Mouse (Mus musculus) fat pad, adult 2 months (tissue): ENCODE measurements around the gene Fam90a1a.
A peak's percentile ranks its signal among the peaks of the same experiment; 100 is the strongest.
"Not testable (repeated sequence)": the region's sequence is repeated elsewhere in the genome, so short reads cannot be mapped to it uniquely, and the experiment has no call there.

Experiments used
- DNase-seq: peaks from one replicate; pipeline ENCODE4 v3.0.0-alpha.2; 2011; ENCODE audit warnings: low read depth, low spot score; ENCODE audit errors: extremely low read depth

Gene Fam90a1a

DNA sequence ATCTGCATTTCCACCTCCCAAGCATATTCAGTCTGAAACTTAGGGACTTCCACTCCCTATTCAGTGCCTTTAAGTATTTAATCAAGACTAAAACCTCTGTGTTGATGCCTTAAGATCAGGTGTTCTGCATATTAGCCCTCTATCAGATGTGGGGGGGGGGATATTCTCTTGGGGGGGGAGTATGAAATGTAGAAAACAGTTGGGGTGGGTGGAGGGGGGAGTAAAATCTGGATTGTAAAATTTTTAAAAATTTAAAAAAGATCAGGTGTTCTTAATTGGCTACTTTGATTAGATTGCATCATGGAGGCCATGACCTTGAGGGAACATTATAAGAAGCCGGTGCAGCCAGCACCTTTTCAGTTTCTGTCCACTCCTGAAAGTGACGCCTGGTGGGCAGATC lies at the start of gene Fam90a1a:
Fam90a1a (plus strand) TSS at position 301 of the 400 bp plus-strand sequence.
- no peak for DNase-seq

- DNase-seq, result no peak
Observed at GRCm38 (mm10) chr8:21911931-21912330, 46.6 kb upstream of the Fam90a1a start.

- DNase-seq, result no peak
Observed at GRCm38 (mm10) chr8:21912554-21912953, 46.0 kb upstream of the Fam90a1a start.

DNA sequence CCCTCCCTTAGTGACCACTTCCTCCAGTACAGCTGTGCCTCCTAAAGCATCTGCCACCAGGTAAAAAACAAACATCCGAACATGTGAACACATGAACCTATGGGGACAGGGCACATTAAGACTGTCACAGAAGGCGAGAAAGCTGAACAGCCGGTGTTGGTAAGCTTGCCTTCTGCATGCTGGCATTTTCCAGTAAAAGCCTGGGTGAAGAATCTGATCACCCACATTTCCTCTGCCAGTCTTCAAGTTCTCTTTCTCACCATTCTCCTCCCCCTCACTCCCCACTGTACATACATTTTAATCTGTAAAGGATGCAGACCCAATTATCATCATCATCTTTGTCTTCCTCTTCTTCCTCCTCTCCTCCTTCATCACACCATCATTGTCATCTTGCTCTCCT lies 42.9 kb upstream of the Fam90a1a start:
- DNase-seq, result no peak

GRCm38 (mm10) chr8:21930754-21931153 lies 27.8 kb upstream of the Fam90a1a start:
- DNase-seq, result not testable (repeated sequence)

GRCm38 (mm10) chr8:21932610-21933009 lies 25.9 kb upstream of the Fam90a1a start, which contains the start of gene Defb15:
TSS of gene Defb15 (minus strand) at chr8:21932710.
- DNase-seq, result no peak

GRCm38 (mm10) chr8:21938052-21938451 lies 20.5 kb upstream of the Fam90a1a start, which contains the start of gene Defb35:
TSS of gene Defb35 (plus strand) at chr8:21938352.
- DNase-seq, result not testable (repeated sequence)

DNA sequence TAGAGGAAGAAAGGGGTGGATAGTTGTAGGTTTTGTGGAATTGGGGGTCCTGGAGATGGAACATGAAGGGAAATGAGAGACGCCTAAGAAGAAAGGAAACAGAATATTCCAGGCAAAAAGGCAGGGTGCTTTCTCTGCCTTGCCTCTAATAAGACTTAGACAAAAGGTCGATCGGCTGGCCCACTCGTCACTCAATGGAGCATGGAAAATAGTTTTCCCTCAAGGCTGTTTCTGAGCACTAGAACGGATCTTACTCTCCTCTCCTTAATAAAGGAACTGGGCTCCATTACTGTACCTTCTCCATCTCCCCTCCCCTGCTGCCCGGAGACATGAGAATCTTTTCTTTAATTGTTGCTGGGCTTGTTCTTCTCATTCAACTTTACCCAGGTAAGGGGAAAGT lies 12.1 kb upstream of the Fam90a1a start, which contains the start of gene Defb13:
Defb13 (plus strand) TSS at position 301 of the 400 bp plus-strand sequence.
- no peak for DNase-seq

GRCm38 (mm10) chr8:21947311-21948017 lies 11.1 kb upstream of the Fam90a1a start:
- DNase-seq, result no peak

GRCm38 (mm10) chr8:21955321-21955720 lies 3.2 kb upstream of the Fam90a1a start:
- DNase-seq, result no peak

- no peak for DNase-seq
Observed at GRCm38 (mm10) chr8:21956336-21956735, 2.2 kb upstream of the Fam90a1a start.

DNA sequence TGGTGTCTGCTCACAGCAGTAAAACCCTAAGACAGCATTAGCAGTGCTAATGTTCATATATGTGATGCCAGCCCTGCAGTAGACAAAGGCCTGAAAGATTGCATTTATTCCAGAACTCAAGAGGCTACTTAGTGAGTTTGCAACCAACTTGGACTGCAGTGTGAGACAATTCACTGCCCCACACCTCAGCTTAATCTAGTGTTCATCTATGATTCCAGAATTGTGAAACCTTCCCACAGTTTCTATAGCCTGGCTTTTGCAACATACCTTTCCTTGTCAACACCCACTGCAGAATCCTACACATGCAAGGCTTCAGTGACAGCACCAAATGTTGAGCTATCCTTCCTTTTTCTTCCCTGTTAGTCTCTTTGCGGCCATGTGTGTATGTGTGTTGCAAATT lies 8.1 kb downstream of the Fam90a1a start:
- peak; percentile 68 for DNase-seq

GRCm38 (mm10) chr8:21969475-21969874 lies 11.0 kb downstream of the Fam90a1a start, which contains the start of gene Ccdc70:
TSS of gene Ccdc70 (plus strand) at chr8:21969775.
- DNase-seq, result no peak

- no peak for DNase-seq
Observed at GRCm38 (mm10) chr8:21978193-21978592, 19.7 kb downstream of the Fam90a1a start.

- no peak for DNase-seq
Observed at GRCm38 (mm10) chr8:21981664-21982337, 23.3 kb downstream of the Fam90a1a start.

- DNase-seq, result no peak
Observed at GRCm38 (mm10) chr8:21992184-21992583, 33.7 kb downstream of the Fam90a1a start.

DNA sequence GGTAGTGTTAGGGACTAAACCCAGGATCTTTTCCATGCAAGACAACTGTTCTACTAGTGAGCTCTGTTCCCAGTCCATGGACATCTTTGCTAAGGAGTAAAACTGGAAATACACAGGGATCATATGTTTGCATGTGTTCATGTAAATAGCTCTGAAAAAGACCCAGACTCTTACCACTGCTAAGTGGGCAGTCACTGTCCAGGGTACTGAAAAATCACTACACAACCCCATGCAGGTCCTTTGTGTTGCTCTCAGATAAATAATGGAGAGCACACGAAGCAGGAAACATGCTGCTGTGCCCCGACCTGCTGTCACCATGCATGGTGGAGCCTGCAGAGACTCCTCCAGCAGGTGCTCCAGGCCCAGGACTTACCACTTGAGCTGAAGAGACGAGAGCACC lies 36.7 kb downstream of the Fam90a1a start:
- no peak for DNase-seq

DNA sequence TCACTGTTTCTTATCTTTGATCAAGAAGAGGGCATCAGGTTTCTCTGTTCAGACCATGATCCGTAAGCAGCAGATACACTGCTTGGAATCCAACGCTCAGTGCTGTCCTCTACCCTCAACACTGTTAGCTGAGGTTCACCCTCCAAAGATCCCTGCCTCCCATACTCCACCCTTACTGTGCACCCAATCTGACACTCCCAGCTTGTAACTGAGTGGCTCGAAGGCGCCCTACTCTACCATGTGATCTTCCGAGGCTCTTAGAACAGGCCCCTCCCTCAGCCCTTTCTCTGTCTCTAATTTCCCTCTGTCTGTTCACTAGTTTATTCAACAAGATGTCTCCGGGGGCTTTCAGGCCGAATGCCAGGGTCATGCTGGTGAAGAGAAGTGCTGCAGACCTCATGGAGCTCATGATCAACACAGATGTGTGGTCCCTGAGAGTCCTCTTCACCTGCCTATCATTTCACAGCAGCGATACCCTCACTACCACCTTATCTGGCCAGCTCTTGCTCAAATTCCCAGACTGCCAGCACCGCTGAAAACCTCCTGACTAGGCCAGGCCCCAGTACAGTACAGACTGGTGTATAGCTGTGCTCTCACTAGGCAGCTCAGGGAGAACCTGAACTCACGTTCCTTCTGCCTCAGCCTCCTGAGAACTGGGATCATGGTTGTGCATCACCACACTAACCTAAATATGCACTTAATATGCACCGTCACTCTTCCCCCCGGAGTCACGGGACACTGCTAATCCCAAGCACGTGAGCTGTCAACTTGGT lies 46.4 kb downstream of the Fam90a1a start:
- no peak for DNase-seq

GRCm38 (mm10) chr8:22006423-22006822 lies 47.9 kb downstream of the Fam90a1a start:
- DNase-seq, result no peak

DNA sequence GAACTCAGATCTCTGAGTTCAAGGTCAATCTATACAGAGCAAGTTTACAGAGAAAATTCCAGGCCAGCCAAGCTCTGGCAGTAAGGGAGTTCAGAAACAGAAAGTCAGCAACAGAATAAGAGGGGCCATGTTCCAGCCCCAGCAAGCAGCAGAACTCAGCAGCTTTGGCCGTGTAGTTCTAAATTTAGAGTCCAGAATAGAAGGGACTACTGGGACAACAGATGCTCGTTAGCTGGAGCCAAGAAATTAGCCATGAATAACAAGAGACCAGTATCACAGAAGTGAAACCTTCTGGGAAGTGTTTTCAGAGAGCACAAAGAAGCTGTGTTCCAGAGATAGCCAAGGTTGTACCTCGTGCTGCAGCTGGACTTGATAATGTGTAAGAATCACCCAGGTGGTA lies 50.9 kb downstream of the Fam90a1a start:
- no peak for DNase-seq

GRCm38 (mm10) chr8:22013034-22013707 lies 54.7 kb downstream of the Fam90a1a start:
- no peak for DNase-seq
